Mouse (Mus musculus) embryo, embryonic 10.5 days (tissue): ENCODE data around the gene Igsf8.

Experiments used
- DNase-seq: peaks from one replicate; pipeline ENCODE4 v3.0.0-alpha.2; 2015; ENCODE audit warnings: low spot score

Gene Igsf8

GRCm38 (mm10) chr1:172349504-172349903, 88.1 kb downstream of the Igsf8 start:
- no peak for DNase-seq

- peak; percentile 86 for DNase-seq
Observed at GRCm38 (mm10) chr1:172349916-172350812, 88.7 kb downstream of the Igsf8 start.

- no peak for DNase-seq
Observed at GRCm38 (mm10) chr1:172352001-172352400, 90.6 kb downstream of the Igsf8 start.

- no peak for DNase-seq
Observed at GRCm38 (mm10) chr1:172352453-172352852, 91.0 kb downstream of the Igsf8 start.

GRCm38 (mm10) chr1:172355336-172355735, 93.9 kb downstream of the Igsf8 start:
- DNase-seq = no peak

- DNase-seq = peak; percentile 71
Observed at GRCm38 (mm10) chr1:172357550-172357949, 96.1 kb downstream of the Igsf8 start.

GRCm38 (mm10) chr1:172358341-172358740, 96.9 kb downstream of the Igsf8 start:
- DNase-seq = no peak

- DNase-seq = peak; percentile 86
Observed at GRCm38 (mm10) chr1:172364684-172365083, 103.2 kb downstream of the Igsf8 start.

GRCm38 (mm10) chr1:172368768-172369418, 107.5 kb downstream of the Igsf8 start:
- peak; percentile 81 for DNase-seq
